Mouse (Mus musculus) kidney, embryonic 16.5 days (tissue): Measurements from ENCODE around the gene Tbc1d12. TPM values are rescaled to one million over a fixed set of nuclear protein-coding genes. Genes with fewer than 3 reads are reported as not detected.

Experiments
- ATAC-seq: fragments of 200-750 bp; cut with Nextera tagmentation; 2 replicates; pipeline ENCODE4 v1.8.0; 2017; ENCODE audit warnings: moderate TSS enrichment; ENCODE audit not compliant: low FRiP score, low TSS enrichment
- H3K27ac ChIP-seq: fragments of 300-500 bp; sonication (generic); 2 replicates; pipeline ENCODE4 v1.5.1; 2014; ENCODE audit warnings: low read length
- H3K27me3 ChIP-seq: fragments of 300-500 bp; sonication (generic); 2 replicates; pipeline ENCODE4 v1.6.1; 2014; ENCODE audit warnings: low read length, control low read depth, mixed read lengths; ENCODE audit not compliant: insufficient read depth
- H3K36me3 ChIP-seq: fragments of 300-500 bp; sonication (generic); 2 replicates; pipeline ENCODE4 v1.6.1; 2014; ENCODE audit warnings: low read length, control low read depth, mixed read lengths; ENCODE audit not compliant: insufficient read depth
- H3K4me1 ChIP-seq: fragments of 300-500 bp; sonication (generic); 2 replicates; pipeline ENCODE4 v1.6.1; 2014; ENCODE audit warnings: low read length, control low read depth, mixed read lengths; ENCODE audit not compliant: insufficient read depth
- H3K4me2 ChIP-seq: fragments of 300-500 bp; sonication (generic); replicated peaks from 2 replicates; pipeline ENCODE4 v1.6.1; 2014; ENCODE audit warnings: low read depth, low read length
- H3K4me3 ChIP-seq: fragments of 300-500 bp; sonication (generic); 2 replicates; pipeline ENCODE4 v1.5.1; 2014; ENCODE audit warnings: mild to moderate bottlenecking, low read length
- H3K9ac ChIP-seq: fragments of 300-500 bp; sonication (generic); replicated peaks from 2 replicates; pipeline ENCODE4 v1.6.1; 2014; ENCODE audit warnings: low read length
- H3K9me3 ChIP-seq: fragments of 300-500 bp; sonication (generic); 2 replicates; pipeline ENCODE4 v1.6.1; 2016; ENCODE audit warnings: low read length, control low read depth
- WGBS: fragments of 180-500 bp; shearing (Covaris S2); extraction: QIAGEN DNeasy Blood & Tissue Kit; methylation state at CpG from one replicate; pipeline ENCODE4 v1.1.7; 2014; 5-methylcytosine and 5-hydroxymethylcytosine counted together
- polyA plus RNA-seq: library from polyadenylated mRNA; unstranded; fragments of >200 nt; fragmentation: Nextera tagmentation; extraction: Ambion mirVana; gene quantifications from 2 replicates; pipeline ENCODE4 v1.2.1, GENCODE M21; 2015

Tbc1d12 gene
- 2.0 and 2.2 TPM in 2 replicates for polyA plus RNA-seq

- Histone ChIP-seq H3K4me1 (peaks cover 3% of the 10 kb centered on the region), H3K9ac (peak within 1 kb of the TSS; percentile 75), H3K4me3 (peak within 1 kb of the TSS; percentile 82), H3K27me3 (no peaks in the 10 kb centered on the region), H3K27ac (peak within 1 kb of the TSS; percentile 81), H3K36me3 (no peaks in the 10 kb centered on the region), H3K9me3 (no peaks in the 10 kb centered on the region), H3K4me2 (peak within 1 kb of the TSS; percentile 75)
- WGBS = under 1% methylated on average over 92 of the region's 101 CpGs
- ATAC-seq = peak; percentile 94
Observed at GRCm38 (mm10) chr19:38836438-38837170, at the start of gene Tbc1d12. Gene Tbc1d12 (plus strand): TSS chr19:38836579.

GRCm38 (mm10) chr19:38787756-38788155 is 48.6 kb upstream of the Tbc1d12 start:
- ATAC-seq = no peak
- Histone ChIP-seq H3K9ac (no peak overlapping the region), H3K27ac (no peak overlapping the region), H3K4me3 (no peak overlapping the region), H3K9me3 (no peaks in the 10 kb centered on the region), H3K4me1 (no peaks in the 10 kb centered on the region), H3K4me2 (no peak overlapping the region), H3K27me3 (no peaks in the 10 kb centered on the region), H3K36me3 (peaks cover 37% of the 10 kb centered on the region)
- 91% methylated on average over 6 of the region's 6 CpGs for WGBS

GRCm38 (mm10) chr19:38793563-38794045 is 42.8 kb upstream of the Tbc1d12 start:
- Histone ChIP-seq H3K36me3 (peaks cover 76% of the 10 kb centered on the region), H3K27ac (no peak overlapping the region)

GRCm38 (mm10) chr19:38796546-38796945 is 39.8 kb upstream of the Tbc1d12 start:
- peaks cover 57% of the 10 kb centered on the region for H3K36me3 ChIP-seq

More at GRCm38 (mm10) chr19:38793563-38794045, 42.8 kb upstream of the Tbc1d12 start:
- no peaks in the 10 kb centered on the region for H3K9me3 ChIP-seq
- no peaks in the 10 kb centered on the region for H3K27me3 ChIP-seq
- H3K4me1 ChIP-seq = no peaks in the 10 kb centered on the region
- no peak overlapping the region for H3K9ac ChIP-seq
- H3K4me3 ChIP-seq = no peak overlapping the region
- ATAC-seq = no peak
- H3K4me2 ChIP-seq = no peak overlapping the region
- 93% methylated on average over 7 of the region's 7 CpGs for WGBS

GRCm38 (mm10) chr19:38798291-38798690 is 38.1 kb upstream of the Tbc1d12 start:
- no peak overlapping the region for H3K4me3 ChIP-seq
- no peaks in the 10 kb centered on the region for H3K27me3 ChIP-seq
- no peak for ATAC-seq
- 86% methylated on average over 1 of the region's 1 CpGs for WGBS
- H3K36me3 ChIP-seq = peaks cover 51% of the 10 kb centered on the region
- no peaks in the 10 kb centered on the region for H3K9me3 ChIP-seq
- no peaks in the 10 kb centered on the region for H3K4me1 ChIP-seq
- H3K27ac ChIP-seq = no peak overlapping the region
- no peak overlapping the region for H3K4me2 ChIP-seq
- H3K9ac ChIP-seq = no peak overlapping the region

More at GRCm38 (mm10) chr19:38796546-38796945, 39.8 kb upstream of the Tbc1d12 start:
- H3K27ac ChIP-seq = no peak overlapping the region
- no peaks in the 10 kb centered on the region for H3K27me3 ChIP-seq
- H3K4me2 ChIP-seq = no peak overlapping the region
- H3K9me3 ChIP-seq = no peaks in the 10 kb centered on the region
- WGBS = 50% methylated on average over 5 of the region's 5 CpGs
- no peak for ATAC-seq
- no peak overlapping the region for H3K4me3 ChIP-seq
- no peaks in the 10 kb centered on the region for H3K4me1 ChIP-seq
- H3K9ac ChIP-seq = no peak overlapping the region

- Histone ChIP-seq H3K9me3 (no peaks in the 10 kb centered on the region), H3K27me3 (no peaks in the 10 kb centered on the region), H3K27ac (no peak overlapping the region), H3K36me3 (peaks cover 51% of the 10 kb centered on the region), H3K4me3 (no peak overlapping the region), H3K9ac (no peak overlapping the region), H3K4me1 (no peaks in the 10 kb centered on the region), H3K4me2 (no peak overlapping the region)
- no peak for ATAC-seq
- WGBS = 93% methylated on average over 6 of the region's 6 CpGs
Observed at GRCm38 (mm10) chr19:38798801-38799200, 37.6 kb upstream of the Tbc1d12 start.

- WGBS = 31% methylated on average over 8 of the region's 8 CpGs
- H3K4me1 ChIP-seq = peaks cover 13% of the 10 kb centered on the region
- H3K9ac ChIP-seq = peak overlapping the region; percentile 79
- no peak overlapping the region for H3K27ac ChIP-seq
- H3K27me3 ChIP-seq = no peaks in the 10 kb centered on the region
- no peak for ATAC-seq
- H3K36me3 ChIP-seq = peaks cover 21% of the 10 kb centered on the region
- H3K4me3 ChIP-seq = peak overlapping the region; percentile 92
- peak overlapping the region; percentile 72 for H3K4me2 ChIP-seq
- H3K9me3 ChIP-seq = no peaks in the 10 kb centered on the region
Observed at GRCm38 (mm10) chr19:38818191-38818590, 18.2 kb upstream of the Tbc1d12 start.

GRCm38 (mm10) chr19:38818766-38819426 is 17.5 kb upstream of the Tbc1d12 start, which contains the start of gene Noc3l:
Gene Noc3l (minus strand): TSS chr19:38819237.
- under 1% methylated on average over 38 of the region's 38 CpGs for WGBS
- H3K4me2 ChIP-seq = peak within 1 kb of the TSS; percentile 72
- H3K9me3 ChIP-seq = no peaks in the 10 kb centered on the region
- ATAC-seq = peak; percentile 98
- H3K4me3 ChIP-seq = peak within 1 kb of the TSS; percentile 92
- H3K27me3 ChIP-seq = no peaks in the 10 kb centered on the region
- H3K36me3 ChIP-seq = peaks cover 18% of the 10 kb centered on the region
- peak within 1 kb of the TSS; percentile 46; the same call in 1 of the 2 replicates for H3K27ac ChIP-seq
- peaks cover 13% of the 10 kb centered on the region for H3K4me1 ChIP-seq
- peak within 1 kb of the TSS; percentile 79 for H3K9ac ChIP-seq

- peak overlapping the region; percentile 23; the same call in 1 of the 2 replicates for H3K27ac ChIP-seq
- H3K9me3 ChIP-seq = no peaks in the 10 kb centered on the region
- H3K4me3 ChIP-seq = peak overlapping the region; percentile 92
- H3K27me3 ChIP-seq = no peaks in the 10 kb centered on the region
- peak overlapping the region; percentile 79 for H3K9ac ChIP-seq
- peak overlapping the region; percentile 72 for H3K4me2 ChIP-seq
- peaks cover 13% of the 10 kb centered on the region for H3K4me1 ChIP-seq
- ATAC-seq = peak; percentile 72
- WGBS = 12% methylated on average over 16 of the region's 16 CpGs
- peaks cover 13% of the 10 kb centered on the region for H3K36me3 ChIP-seq
Observed at GRCm38 (mm10) chr19:38819427-38819802, 17.0 kb upstream of the Tbc1d12 start.
